Mouse (Mus musculus): ENCODE measurements at regions not wholly inside any gene's neighbourhood (a gene's known extent, or its start where the extent isn't known, plus 50 kb on each side); places are given as distances from the start of the nearest gene placed in this dataset.

GRCm38 (mm10) chr1:127152840-127153239 is 52.0 kb upstream of the Mgat5 start:
- DNase-seq = no peak

- DNase-seq = no peak
These were observed 69.3 kb upstream of the Mgat5 start for GRCm38 (mm10) chr1:127135521-127135920.

- no peak for DNase-seq
These were observed 72.9 kb upstream of the Mgat5 start for GRCm38 (mm10) chr1:127131871-127132270.

GRCm38 (mm10) chr1:127124862-127125261 is 80.0 kb upstream of the Mgat5 start:
- no peak for DNase-seq

- no peak for DNase-seq
These were observed 86.8 kb upstream of the Mgat5 start for GRCm38 (mm10) chr1:127118019-127118418.

DNA sequence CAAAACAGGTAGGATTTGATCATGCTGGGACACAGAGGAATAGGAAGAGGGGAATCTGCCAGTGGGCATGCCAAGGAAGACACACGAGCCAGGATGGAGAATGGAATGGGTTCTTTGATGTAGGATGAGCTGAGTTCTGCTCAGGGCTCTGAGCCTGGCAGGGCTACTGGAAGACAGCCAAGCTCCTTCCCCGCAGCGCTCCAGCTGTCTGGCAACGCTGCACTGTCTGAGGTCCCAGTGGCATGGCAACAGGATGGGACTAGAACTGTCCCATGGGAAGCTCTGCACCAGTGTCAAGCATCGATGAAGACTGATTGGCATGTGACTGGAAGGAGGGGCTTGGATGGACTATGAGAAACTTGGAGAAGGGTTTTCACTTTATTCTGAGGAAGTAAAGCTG is 97.3 kb upstream of the Mgat5 start:
- peak; percentile 30 to 60 for DNase-seq

GRCm38 (mm10) chr1:127105861-127106260 is 99.0 kb upstream of the Mgat5 start:
- peak in 1 of 2 experiments; percentile 6 for DNase-seq

DNA sequence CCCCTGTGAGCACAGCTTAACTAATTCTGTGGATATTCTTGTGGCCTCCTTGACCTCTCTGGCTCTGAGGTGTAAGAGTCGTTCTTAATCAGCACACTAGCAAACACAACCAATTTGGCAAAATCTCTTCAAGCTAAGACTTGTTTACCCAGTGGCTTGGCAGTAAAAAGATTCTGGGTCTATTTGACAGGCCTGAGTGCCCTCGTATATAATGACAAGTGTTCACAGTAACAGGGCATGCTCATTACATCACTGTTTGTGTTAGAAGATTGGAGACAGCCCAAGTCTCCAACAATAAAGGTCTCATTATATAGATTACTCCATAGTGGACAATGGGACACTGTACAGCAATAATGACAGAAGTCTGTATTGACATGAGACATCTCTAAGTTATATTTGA is 101.2 kb upstream of the Mgat5 start:
- no peak for DNase-seq

DNA sequence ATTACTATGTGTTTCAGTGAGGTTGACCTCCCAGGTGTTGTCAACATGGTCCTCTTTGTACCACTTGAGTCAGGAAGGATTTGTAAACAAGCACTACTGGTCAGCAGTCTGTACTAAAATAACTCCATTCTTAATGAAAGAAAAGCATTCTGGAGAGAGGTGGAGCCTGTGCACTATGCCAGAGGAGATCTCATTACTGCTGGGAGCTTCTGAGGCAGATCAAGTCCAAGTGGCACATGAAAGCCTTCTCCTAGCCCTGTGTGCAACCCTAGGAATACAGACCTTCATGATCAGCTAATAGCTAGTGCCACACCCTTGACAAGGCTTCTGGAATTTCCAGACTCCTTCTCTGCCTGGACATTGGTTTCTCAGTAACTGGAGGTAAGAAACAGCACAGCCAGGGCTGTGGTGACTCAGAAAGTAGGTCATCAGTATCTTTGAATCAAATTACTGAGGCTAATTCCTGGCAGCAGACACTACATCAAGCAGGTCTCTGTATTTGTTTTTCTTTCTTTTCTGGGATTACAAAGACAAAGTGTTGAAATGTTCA is 105.9 kb upstream of the Mgat5 start:
- DNase-seq = no peak

DNA sequence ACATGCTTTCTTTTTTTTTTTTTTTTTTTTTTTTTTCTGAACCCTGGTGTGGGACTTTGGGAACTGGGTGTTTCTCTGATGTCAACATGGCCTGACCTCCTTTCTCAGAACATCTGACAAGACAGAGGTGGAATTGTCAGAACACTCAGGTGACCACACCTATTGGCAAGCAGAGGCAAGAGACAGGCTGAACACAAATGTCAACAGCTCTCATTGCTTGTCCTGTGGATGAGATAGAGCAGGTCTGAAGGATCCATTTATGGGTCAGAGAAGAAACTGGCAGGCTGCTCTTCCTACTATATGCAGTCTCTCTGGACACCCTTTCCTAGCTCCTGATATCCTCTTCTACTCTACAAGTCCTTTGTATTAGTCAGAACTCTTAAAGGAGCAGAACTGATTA is 117.2 kb upstream of the Mgat5 start:
- no peak for DNase-seq

GRCm38 (mm10) chr1:127085988-127086387 is 118.8 kb upstream of the Mgat5 start:
- no peak for DNase-seq

GRCm38 (mm10) chr1:127083761-127084308 is 121.0 kb upstream of the Mgat5 start:
- DNase-seq = no peak

DNA sequence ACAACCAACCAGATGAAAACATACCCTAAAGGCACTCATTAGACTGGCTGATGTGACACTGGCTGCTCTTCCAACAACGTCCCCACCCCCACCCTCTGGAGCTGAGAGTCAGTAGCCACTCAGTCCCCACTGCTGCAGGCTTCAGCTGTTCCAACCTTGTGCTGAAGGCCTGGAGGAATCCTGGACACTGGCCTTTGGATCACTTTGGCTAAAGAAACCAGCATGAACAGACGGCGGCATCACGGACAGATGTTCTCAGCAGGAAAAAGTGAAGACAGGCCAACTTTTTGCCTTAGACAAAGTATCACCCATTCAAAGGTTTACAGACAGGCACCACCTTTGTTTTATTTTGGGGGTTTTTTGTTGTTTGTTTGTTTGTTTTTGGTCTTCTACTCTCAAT is 125.8 kb upstream of the Mgat5 start:
- DNase-seq = no peak

DNA sequence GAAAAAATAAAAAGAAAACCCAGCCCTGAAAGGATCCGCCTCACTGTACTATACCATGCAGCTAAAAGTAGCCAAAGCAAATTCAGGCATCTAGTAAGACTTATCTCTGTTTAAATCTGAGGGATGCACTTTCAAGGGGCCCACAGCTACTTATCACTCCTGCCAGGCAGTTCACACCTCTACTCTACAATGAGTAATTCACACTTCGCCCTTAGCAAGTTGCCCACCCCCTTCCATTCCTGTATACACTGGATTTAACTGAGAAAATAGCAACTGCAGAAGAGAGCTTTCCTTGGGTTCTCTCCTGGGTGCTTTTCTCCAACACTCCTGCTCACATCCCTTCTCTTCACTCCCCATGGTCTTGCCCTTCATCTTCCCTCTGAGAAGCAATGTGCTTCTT is 142.4 kb upstream of the Mgat5 start:
- DNase-seq = no peak

DNA sequence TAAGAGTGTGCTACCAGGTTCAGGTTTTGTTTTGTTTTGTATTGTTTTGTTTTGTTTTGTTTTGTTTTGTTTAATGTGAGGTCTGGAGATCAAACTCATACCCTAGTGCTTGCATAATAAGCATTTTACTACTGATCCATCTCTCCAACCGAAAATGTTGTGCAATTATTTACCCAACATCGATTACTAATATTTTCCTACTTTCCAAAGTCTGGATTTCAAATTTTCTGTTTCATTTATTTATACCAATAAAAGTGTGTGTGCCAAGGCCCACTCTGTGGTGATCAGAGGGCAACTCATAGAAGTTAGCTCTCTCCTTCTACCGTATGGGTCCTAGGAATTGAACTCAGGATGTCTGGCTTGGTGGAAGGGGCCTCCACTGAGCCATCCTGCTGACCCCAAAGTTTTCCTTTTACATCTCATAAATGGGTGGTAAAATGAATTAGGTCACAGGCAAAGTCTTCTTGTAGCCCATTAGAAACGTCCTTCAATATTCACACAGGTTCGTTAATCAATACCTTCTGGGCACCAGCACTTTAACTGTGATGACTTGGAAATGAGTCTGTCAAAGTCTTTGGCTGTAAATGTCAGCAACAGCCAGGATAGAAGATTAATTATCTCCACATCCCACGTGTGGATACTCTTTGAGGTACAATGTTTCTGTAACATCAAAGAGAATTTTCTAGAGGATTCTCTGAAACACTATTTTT is 158.9 kb upstream of the Mgat5 start:
- no peak for DNase-seq

- DNase-seq = no peak
These were observed 170.1 kb upstream of the Mgat5 start for GRCm38 (mm10) chr1:127034748-127035147.

GRCm38 (mm10) chr1:127031563-127031962 is 173.3 kb upstream of the Mgat5 start:
- no peak for DNase-seq

GRCm38 (mm10) chr1:127028872-127029497 is 175.8 kb upstream of the Mgat5 start:
- DNase-seq = no peak

- DNase-seq = no peak
These were observed 181.7 kb upstream of the Mgat5 start for GRCm38 (mm10) chr1:127023100-127023499.

GRCm38 (mm10) chr1:127017698-127018097 is 187.1 kb upstream of the Nckap5 start:
- peak; percentile 23 to 47 for DNase-seq

GRCm38 (mm10) chr1:127015894-127016245 is 185.3 kb upstream of the Nckap5 start:
- no peak for DNase-seq

- no peak for DNase-seq
These were observed 184.7 kb upstream of the Nckap5 start for GRCm38 (mm10) chr1:127015042-127015893.

DNA sequence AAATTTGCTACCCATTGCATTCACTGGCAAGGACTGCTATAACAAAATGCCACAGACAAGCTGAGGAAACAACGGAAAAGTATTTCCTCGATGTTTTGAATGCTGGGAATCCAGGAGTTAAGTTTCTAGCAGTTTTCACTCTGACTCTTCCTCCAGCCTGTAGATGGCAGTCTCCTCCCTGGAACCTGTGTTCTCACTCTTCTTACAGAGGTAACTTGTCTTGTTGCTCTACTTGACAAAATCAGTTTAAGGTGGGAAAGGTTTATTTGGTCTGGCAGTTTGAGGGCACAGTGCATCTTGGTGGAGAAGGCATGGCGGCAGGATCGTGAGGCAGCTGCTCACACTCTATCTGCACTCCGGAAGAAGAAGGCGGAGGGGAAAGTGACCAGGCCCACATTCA is 181.3 kb upstream of the Nckap5 start:
- no peak for DNase-seq

Data from layer of hippocampus, postnatal 36 days (tissue).